Mouse (Mus musculus) intestine, embryonic 16.5 days (tissue): ENCODE measurements at regions not wholly inside any gene's neighbourhood (a gene's known extent, or its start where the extent isn't known, plus 50 kb on each side); places are given as distances from the start of the nearest gene placed in this dataset.

Source experiments
- ATAC-seq: fragments of 200-750 bp; cut with Nextera tagmentation; 2 replicates; pipeline ENCODE4 v1.8.0; 2017; ENCODE audit warnings: moderate TSS enrichment, moderate library complexity
- H3K27ac ChIP-seq: fragments of 300-500 bp; sonication (generic); 2 replicates; pipeline ENCODE4 v1.5.1; 2014; ENCODE audit warnings: mild to moderate bottlenecking, low read length
- H3K27me3 ChIP-seq: fragments of 300-500 bp; sonication (generic); replicated peaks from 2 replicates; pipeline ENCODE4 v1.6.1; 2014; ENCODE audit warnings: low read length, control low read depth, mixed read lengths; ENCODE audit not compliant: control insufficient read depth, insufficient read depth
- H3K36me3 ChIP-seq: fragments of 300-500 bp; sonication (generic); 2 replicates; pipeline ENCODE4 v1.6.1; 2014; ENCODE audit warnings: low read length, control low read depth; ENCODE audit not compliant: control insufficient read depth, insufficient read depth
- H3K4me1 ChIP-seq: fragments of 300-500 bp; sonication (generic); 2 replicates; pipeline ENCODE4 v1.6.1; 2014; ENCODE audit warnings: low read length, control low read depth, mixed read lengths; ENCODE audit not compliant: control insufficient read depth, insufficient read depth
- H3K4me2 ChIP-seq: fragments of 300-500 bp; sonication (generic); 2 replicates; pipeline ENCODE4 v1.6.1; 2014; ENCODE audit warnings: low read depth, low read length, control low read depth
- H3K4me3 ChIP-seq: fragments of 300-500 bp; sonication (generic); 2 replicates; pipeline ENCODE4 v1.5.1; 2014; ENCODE audit warnings: mild to moderate bottlenecking, low read length
- H3K9ac ChIP-seq: fragments of 300-500 bp; sonication (generic); 2 replicates; pipeline ENCODE4 v1.6.1; 2014; ENCODE audit warnings: low read depth, low read length
- H3K9me3 ChIP-seq: fragments of 300-500 bp; sonication (generic); 2 replicates; pipeline ENCODE4 v1.6.1; 2016; ENCODE audit warnings: low read length, control low read depth; ENCODE audit not compliant: control insufficient read depth
- WGBS: fragments of 180-500 bp; shearing (Covaris S2); extraction: QIAGEN DNeasy Blood & Tissue Kit; methylation state at CpG from one replicate; pipeline ENCODE4 v1.1.7; 2014; 5-methylcytosine and 5-hydroxymethylcytosine counted together

DNA sequence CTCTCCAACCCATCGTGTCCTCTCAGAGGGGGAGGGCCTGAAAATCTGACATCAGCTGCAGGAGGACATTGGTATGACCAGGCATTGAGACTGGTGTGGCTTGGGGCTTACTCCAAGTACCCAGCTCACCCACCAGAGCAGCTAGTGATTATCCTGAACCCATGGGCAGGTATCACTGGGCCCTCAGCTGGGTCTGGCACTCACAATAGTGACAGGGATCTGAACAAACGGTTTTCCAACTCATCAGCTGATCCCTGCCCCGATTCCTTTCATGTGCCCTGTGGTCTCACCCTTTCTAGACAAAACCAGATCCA is 211.2 kb downstream of the Gm26897 start:
- H3K36me3 ChIP-seq = no peaks in the 10 kb centered on the region
- ATAC-seq = no peak

GRCm38 (mm10) chr5:111946281-111946680 is 212.6 kb downstream of the Gm26897 start:
- H3K27me3 ChIP-seq = no peaks in the 10 kb centered on the region
- 87% methylated on average over 11 of the region's 11 CpGs for WGBS
- H3K9me3 ChIP-seq = no peaks in the 10 kb centered on the region
- H3K4me2 ChIP-seq = no peak overlapping the region
- H3K27ac ChIP-seq = no peak overlapping the region
- H3K9ac ChIP-seq = no peak overlapping the region
- ATAC-seq = no peak
- H3K36me3 ChIP-seq = no peaks in the 10 kb centered on the region
- no peaks in the 10 kb centered on the region for H3K4me1 ChIP-seq
- H3K4me3 ChIP-seq = no peak overlapping the region

More for the DNA sequence above, 211.2 kb downstream of the Gm26897 start:
- no peaks in the 10 kb centered on the region for H3K4me1 ChIP-seq
- 47% methylated on average over 3 of the region's 3 CpGs for WGBS
- H3K9ac ChIP-seq = no peak overlapping the region
- H3K27ac ChIP-seq = no peak overlapping the region
- H3K27me3 ChIP-seq = no peaks in the 10 kb centered on the region
- no peaks in the 10 kb centered on the region for H3K9me3 ChIP-seq
- 0 out of 2 replicates have a peak overlapping the region, but pooled peaks have one; percentile 12 for H3K4me2 ChIP-seq
- no peak overlapping the region for H3K4me3 ChIP-seq

DNA sequence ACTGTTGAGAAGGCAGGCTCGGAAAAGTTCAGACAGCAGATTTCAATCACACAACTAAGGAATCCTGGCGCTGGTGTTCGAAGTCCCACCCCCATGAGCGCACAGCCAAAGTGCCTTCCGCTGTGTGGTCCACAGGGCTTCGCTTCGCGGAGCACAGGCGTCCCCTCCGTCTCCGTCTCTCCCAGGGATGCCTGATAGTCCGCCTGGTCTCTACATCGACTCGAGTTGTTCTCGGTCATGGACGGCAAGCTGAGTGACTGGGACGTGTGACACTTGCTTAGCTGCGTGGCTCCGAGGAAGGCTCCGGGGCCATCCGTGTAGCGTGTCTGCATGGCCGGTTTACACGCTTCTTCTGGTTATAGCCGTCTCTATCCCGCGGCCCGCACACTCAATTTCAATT is 224.0 kb downstream of the Gm26897 start:
- Histone ChIP-seq H3K4me2 (no peak overlapping the region), H3K27me3 (no peaks in the 10 kb centered on the region), H3K9me3 (no peaks in the 10 kb centered on the region), H3K9ac (no peak overlapping the region), H3K4me3 (no peak overlapping the region), H3K4me1 (no peaks in the 10 kb centered on the region), H3K36me3 (no peaks in the 10 kb centered on the region), H3K27ac (no peak overlapping the region)
- WGBS = 64% methylated on average over 28 of the region's 28 CpGs
- ATAC-seq = no peak

DNA sequence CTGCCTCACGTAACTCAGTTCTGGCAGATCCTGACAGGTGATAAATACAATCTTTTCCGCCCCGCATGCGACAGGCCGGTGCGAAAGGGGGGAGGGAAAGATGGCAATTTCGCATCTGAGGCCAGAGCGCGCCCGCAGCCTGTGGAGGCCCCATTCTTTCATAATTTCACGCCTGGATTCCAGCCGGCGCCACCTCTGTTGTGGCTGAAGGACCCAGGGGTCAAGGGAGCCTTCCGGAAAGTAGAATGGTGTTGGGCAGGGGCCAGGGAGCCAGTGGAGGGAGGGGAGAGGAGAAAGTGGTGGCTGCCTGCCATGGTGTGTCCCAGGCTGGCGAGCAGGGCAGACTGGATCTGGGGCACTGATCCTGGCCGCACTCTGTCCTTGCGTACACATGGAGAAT is 224.5 kb downstream of the Gm26897 start:
- ATAC-seq = no peak
- Histone ChIP-seq H3K4me2 (no peak overlapping the region), H3K27me3 (no peaks in the 10 kb centered on the region), H3K9me3 (no peaks in the 10 kb centered on the region), H3K4me3 (no peak overlapping the region), H3K36me3 (no peaks in the 10 kb centered on the region), H3K4me1 (no peaks in the 10 kb centered on the region), H3K9ac (0 out of 2 replicates have a peak overlapping the region, but pooled peaks have one; percentile 14), H3K27ac (no peak overlapping the region)
- WGBS = 52% methylated on average over 17 of the region's 17 CpGs

- no peak overlapping the region for H3K4me3 ChIP-seq
- H3K9me3 ChIP-seq = no peaks in the 10 kb centered on the region
- WGBS = 89% methylated on average over 7 of the region's 7 CpGs
- no peak for ATAC-seq
- H3K36me3 ChIP-seq = no peaks in the 10 kb centered on the region
- no peak overlapping the region for H3K27ac ChIP-seq
- H3K9ac ChIP-seq = no peak overlapping the region
- H3K4me1 ChIP-seq = no peaks in the 10 kb centered on the region
- no peaks in the 10 kb centered on the region for H3K27me3 ChIP-seq
- H3K4me2 ChIP-seq = no peak overlapping the region
Measured at GRCm38 (mm10) chr5:111965311-111965710, 231.6 kb downstream of the Gm26897 start.

- 62% methylated on average over 11 of the region's 11 CpGs for whole genome bisulfite sequencing
Measured at GRCm38 (mm10) chr5:111968121-111968520, 234.4 kb downstream of the Gm26897 start.

DNA sequence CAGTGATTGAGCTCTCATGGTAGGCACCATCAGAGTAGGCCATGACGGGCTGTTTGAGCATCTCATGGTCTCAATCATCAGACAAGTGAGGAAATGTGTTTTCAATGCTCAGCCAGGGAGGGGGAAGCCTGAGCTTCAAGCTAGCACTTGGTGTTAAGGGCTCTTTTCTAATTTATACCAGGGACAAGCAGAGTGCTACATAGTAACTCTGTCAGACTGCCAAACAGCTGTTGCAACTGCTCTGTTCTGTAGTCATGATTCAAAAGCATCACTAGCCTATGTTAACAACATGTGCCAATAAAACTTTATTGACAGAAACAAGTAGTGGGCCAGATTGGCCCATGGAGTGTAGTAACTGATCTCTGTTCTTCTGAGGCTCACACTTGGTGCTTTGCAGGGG is 235.0 kb downstream of the Gm26897 start:
- no peak overlapping the region for H3K4me3 ChIP-seq
- no peaks in the 10 kb centered on the region for H3K36me3 ChIP-seq
- H3K9me3 ChIP-seq = no peaks in the 10 kb centered on the region
- WGBS = 80% methylated on average over 1 of the region's 1 CpGs
- no peak overlapping the region for H3K9ac ChIP-seq
- no peaks in the 10 kb centered on the region for H3K4me1 ChIP-seq
- no peak overlapping the region for H3K27ac ChIP-seq
- no peaks in the 10 kb centered on the region for H3K27me3 ChIP-seq
- no peak overlapping the region for H3K4me2 ChIP-seq
- no peak for ATAC-seq

More at GRCm38 (mm10) chr5:111968121-111968520, 234.4 kb downstream of the Gm26897 start:
- Histone ChIP-seq H3K4me3 (no peak overlapping the region), H3K36me3 (no peaks in the 10 kb centered on the region), H3K9me3 (no peaks in the 10 kb centered on the region), H3K4me1 (no peaks in the 10 kb centered on the region), H3K4me2 (no peak overlapping the region), H3K27me3 (no peaks in the 10 kb centered on the region), H3K9ac (no peak overlapping the region), H3K27ac (no peak overlapping the region)
- no peak for ATAC-seq

GRCm38 (mm10) chr5:111971193-111971592 is 237.5 kb downstream of the Gm26897 start:
- Histone ChIP-seq H3K4me3 (no peak overlapping the region), H3K4me1 (no peaks in the 10 kb centered on the region), H3K36me3 (no peaks in the 10 kb centered on the region), H3K4me2 (no peak overlapping the region), H3K27ac (no peak overlapping the region), H3K9me3 (no peaks in the 10 kb centered on the region), H3K27me3 (no peaks in the 10 kb centered on the region), H3K9ac (no peak overlapping the region)
- WGBS = 70% methylated on average over 3 of the region's 3 CpGs
- ATAC-seq = no peak

DNA sequence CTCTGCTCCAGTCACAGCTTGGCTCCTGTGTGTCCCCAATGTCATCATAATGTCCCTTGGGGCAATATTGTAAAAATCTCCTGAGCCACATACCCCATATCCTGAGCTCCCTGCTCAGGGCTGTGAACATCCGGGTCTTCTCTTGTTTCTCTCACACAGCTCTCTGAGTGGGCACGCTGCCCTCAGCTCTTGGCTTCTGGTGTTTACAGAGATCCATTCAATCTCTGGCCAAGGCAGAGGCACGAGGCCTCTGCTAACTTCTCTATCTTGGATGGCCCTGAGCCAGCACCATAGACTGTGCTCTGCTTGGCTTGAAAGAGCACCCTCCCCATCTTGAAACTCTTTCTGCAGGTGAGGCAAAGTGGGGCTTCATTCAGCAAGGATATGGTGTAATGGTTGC is 238.2 kb downstream of the Gm26897 start:
- Histone ChIP-seq H3K27ac (no peak overlapping the region), H3K4me2 (no peak overlapping the region), H3K9me3 (no peaks in the 10 kb centered on the region), H3K36me3 (no peaks in the 10 kb centered on the region), H3K27me3 (no peaks in the 10 kb centered on the region), H3K4me1 (no peaks in the 10 kb centered on the region), H3K4me3 (no peak overlapping the region), H3K9ac (no peak overlapping the region)
- 44% methylated on average over 3 of the region's 3 CpGs for WGBS
- no peak for ATAC-seq

GRCm38 (mm10) chr5:111975686-111976085 is 242.0 kb downstream of the Gm26897 start:
- no peak for ATAC-seq
- no peak overlapping the region for H3K9ac ChIP-seq

More at GRCm38 (mm10) chr5:111975686-111976085, 242.0 kb downstream of the Gm26897 start:
- H3K4me3 ChIP-seq = no peak overlapping the region
- no peaks in the 10 kb centered on the region for H3K9me3 ChIP-seq
- no peaks in the 10 kb centered on the region for H3K4me1 ChIP-seq
- no peaks in the 10 kb centered on the region for H3K36me3 ChIP-seq
- H3K27me3 ChIP-seq = no peaks in the 10 kb centered on the region
- WGBS = 33% methylated on average over 7 of the region's 7 CpGs
- H3K27ac ChIP-seq = no peak overlapping the region
- H3K4me2 ChIP-seq = no peak overlapping the region
